Mouse (Mus musculus) granulocyte monocyte progenitor cell, adult 5-6 weeks (primary cell): ENCODE measurements at regions not wholly inside any gene's neighbourhood (a gene's known extent, or its start where the extent isn't known, plus 50 kb on each side); places are given as distances from the start of the nearest gene placed in this dataset.

Experiments used
- ATAC-seq: replicated peaks from 2 replicates; pipeline ENCODE4 v1.8.0; 2016; ENCODE audit warnings: mild to moderate bottlenecking, moderate TSS enrichment, inconsistent platforms; ENCODE audit not compliant: poor library complexity, severe bottlenecking

DNA sequence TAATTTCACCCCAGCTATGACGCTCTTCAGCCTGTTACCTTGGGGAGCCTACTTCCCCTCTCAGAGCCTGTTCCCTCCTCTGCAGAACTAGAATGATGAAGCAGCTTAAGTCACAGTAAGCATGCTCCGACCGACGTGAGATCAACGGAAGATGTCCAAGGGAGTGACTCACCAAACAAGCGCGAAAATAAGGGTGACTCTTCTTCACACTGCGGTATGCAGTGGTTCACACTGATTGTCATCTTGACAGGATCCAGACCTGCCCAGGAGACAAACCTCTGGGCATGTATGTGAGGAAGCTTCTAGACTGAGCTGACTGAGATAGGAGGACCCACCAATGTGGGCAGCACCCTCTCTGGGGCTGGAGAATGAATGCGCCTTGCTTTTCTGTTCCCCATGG, 116.3 kb upstream of the Tpm1 start:
- no peak for ATAC-seq

DNA sequence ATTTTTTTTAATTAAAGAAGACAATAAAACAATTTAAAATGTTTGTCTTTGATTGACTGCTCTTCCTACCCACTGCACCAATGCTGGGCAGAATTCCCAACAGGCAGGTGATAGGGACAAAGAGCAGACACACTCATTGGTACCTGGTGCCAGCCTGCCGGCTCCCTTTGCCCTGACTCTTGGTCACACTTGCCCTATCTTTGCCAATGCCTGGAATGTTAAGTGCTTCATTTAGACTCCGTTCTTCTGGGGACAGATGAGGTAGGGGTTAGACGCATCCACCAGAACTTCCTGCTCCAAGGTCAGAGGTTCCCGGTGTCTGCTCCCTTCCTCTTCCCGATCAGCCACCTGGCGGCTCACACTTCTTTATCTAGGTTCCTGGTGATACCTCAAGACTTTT, 114.5 kb upstream of the Tpm1 start:
- no peak for ATAC-seq

DNA sequence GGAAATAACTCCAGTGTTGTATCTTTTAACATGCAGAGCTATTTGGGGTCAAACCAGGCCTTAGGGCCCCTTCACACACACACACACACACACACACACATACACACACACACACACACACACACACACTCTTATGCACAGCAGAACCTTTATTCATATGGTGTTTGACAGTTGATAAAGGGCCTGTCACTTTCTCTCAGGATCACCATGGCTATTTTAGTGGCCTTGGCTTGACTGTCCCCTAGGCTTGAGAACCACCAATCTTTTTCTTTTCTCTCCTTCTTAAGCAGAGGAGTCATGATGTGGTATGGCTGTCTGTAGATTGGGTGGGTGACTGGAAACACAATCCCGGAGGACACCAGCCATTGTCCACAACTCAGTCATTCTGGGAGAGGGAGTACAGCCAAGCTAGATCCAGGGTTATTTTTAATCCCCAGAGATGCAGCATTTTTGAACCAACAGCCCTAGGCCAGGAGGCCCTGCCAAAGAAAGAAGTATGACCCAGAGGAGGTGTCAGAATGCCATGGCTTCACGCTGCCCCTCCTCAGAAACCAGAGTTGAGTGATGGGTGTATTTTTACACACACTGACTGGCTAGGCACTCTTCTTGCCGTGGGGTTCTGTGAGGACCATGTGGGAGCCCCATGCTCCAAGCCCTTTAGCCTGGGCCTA, 111.7 kb upstream of the Tpm1 start:
- ATAC-seq, result no peak

DNA sequence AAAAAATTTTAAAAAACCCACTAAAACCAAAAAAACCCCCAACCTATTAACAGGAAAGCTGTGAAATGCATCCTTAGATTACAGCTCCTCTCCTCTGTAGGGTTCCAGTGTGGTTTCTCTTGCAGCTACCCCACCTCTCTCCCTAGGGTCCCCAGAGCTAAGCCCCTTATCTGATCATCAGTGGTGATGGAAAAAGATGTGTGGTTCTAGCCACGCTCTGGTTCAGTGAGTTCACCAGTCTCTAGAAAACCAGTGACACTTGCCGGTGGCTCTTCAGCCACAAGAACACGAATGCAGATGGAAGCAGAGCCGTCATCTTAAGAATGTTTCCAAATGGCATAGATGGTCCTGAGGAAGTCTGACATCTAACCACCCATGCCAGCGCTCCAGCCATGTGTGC, 111.1 kb upstream of the Tpm1 start:
- no peak for ATAC-seq

DNA sequence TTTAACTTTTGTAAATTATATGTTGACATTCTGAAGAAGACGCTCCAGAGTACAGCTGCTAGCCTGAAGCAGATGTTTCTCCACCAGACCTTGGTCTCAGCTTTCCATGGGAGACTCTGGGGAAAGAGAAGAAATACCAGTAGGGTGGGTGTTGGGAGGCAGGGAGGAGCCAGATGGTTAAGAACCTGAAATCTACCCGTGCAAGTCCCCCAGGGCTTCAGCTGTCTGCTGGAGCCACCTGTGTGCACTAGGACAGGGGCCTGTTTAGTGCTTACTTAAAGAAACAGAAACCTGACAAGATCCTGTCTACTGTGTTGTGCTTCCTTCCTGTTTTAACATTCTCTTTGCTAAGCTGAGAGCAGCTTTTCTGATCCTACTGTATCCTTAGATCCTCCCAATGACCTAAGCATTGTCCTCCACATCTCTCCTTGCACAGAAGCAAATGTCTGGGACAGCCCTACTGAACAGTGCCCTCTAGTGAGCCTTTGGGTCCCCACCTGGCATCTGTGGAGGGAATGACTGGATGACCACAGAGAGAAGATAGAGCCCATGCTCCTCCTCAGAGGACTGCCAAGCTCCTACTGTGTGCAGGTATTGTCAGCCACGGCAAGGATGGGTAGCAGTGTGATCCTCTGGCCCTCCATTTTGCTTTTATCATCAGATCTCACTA, 107.5 kb upstream of the Tpm1 start:
- no peak; the same call in 1 of the 2 replicates for ATAC-seq

DNA sequence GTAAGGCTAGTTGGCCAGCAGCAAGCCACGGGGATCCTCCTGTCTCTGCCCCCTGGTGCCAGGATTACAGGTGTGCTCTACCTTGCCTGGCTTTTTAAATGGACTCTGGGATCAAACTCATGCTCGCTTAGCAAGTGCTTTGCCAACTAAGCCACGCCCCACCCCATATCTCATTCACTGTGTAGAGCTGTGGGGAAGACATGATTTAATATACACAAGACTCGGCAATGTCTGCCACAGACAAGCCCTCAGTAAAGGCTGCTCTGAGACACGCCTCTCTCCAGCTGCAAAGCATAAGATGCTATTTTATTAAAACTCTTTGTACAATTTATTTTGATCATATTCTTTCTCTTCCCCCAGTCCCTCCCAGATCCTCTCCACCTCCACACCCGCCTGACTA, 104.9 kb upstream of the Tpm1 start:
- no peak for ATAC-seq

DNA sequence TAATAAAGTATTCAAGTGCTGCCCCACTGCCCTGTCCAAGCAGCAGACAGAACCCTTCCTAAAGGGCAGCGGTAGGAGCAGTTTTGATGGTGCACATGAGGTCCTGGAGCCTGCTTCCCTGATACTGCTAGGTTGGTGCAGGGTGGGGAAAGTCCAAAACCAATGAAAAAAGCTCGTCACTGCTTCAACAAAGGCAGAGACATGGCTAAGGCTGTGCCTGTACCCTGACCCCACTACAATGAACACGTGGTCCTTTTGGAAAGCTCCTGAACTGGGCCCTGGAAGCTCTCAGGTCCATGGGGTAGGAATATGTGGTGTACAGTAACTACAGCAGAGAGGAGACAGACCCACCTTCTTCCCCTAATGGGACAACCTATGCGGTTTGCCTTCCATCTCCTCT, 104.1 kb upstream of the Tpm1 start:
- ATAC-seq, result no peak

DNA sequence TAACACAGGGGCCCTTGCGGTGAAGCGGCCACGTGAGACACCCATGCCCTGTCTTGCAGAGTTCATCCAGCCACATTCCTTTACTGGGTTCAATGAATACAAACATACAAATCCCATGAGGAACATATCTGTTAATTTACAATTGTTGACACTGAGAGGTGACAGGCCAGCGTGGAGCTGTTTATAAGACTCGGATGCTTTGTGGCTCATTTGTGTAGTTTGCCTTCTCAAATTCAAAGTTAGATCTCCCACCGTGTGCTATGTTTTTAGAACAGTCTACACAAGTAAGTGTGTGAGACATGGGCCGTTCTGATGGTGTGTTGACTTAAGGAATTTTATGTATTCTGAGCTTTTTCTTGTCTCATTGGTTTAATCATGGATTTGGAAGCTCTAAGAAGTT, 98.5 kb upstream of the Tpm1 start:
- no peak for ATAC-seq

DNA sequence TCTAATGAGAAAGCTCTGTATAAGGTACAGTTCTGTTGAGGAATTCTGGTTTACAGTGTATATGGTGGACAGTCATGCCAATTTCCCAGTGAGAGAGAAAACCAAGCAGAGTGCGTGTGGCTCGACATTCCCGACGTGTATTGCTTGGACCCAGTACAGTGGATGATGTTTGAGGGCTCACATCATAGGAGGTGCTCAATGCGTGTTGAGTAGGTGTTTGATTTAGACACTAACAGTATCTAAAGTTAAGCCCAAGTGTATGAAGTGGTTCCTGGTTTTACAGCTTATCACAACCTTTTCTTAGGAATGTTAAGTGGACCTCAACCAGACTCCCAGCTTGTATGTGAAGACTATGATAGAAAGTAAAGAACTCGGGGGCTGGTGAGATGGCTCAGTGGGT, 96.2 kb upstream of the Tpm1 start:
- ATAC-seq, result no peak

DNA sequence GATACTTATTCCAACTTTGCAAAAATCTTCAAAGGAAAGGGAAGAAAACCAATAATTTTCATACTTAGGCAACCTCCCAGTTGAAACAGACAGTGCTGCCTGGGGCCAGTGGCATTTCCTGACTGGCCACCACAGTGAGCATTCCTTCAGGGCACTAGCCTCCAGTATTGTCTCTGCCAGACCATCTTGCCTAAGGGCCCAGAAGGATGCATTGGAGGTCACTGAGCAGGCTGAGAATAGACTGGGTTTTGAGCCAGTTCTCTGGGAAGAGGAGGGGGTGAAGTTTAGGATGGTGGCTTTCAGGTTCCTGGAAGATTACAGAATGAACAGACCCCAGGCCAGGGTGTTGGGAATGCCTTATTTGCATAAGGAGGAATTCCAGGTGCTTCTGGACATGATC, 95.3 kb upstream of the Tpm1 start:
- ATAC-seq, result no peak

DNA sequence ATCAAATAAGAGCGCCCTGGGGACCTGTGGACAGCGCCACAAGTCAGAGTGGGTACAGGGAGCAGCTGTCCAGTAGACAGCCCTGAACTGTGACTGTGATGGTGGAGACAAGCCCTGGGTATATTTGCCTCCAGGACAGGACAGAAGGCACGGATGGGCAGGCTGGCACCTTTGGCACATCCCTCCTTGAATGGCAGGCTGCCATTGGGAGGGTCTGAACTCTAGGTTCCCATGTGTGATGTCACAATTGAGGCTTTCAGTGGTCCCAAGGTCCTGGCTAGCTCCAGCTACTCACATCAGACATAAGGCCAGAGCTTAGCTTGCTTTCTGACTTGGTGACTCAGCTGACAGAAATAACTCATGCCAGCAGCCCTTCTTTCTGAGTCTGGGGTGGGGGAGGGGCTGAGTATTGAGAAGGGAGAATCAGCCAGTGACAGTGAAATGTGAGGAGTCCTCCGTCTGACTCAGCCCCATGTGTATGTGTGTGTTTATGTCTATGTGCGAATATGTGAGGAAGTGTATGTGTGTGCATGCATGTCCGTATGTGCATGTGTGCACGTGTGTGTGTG, 91.2 kb upstream of the Tpm1 start:
- no peak for ATAC-seq

DNA sequence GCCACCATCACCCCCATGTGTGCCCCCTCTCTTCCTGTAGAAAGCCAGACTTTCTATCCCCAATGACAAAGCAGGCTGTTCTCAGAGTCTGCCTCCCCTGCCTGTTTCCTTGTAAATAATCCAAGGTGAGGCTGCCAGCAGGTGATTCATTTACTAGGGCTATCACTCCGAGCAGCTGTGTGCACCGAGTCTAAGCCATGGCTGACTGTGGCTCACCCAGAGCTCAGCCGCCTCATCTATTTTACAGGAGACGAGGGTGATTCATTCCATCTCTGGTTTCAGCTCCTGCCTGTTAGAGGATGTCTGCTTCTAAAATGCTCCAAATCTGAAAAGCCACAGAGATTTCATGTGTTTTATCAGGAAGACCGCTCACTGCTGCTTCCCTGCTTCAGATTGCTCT, 88.5 kb upstream of the Tpm1 start:
- ATAC-seq, result no peak

DNA sequence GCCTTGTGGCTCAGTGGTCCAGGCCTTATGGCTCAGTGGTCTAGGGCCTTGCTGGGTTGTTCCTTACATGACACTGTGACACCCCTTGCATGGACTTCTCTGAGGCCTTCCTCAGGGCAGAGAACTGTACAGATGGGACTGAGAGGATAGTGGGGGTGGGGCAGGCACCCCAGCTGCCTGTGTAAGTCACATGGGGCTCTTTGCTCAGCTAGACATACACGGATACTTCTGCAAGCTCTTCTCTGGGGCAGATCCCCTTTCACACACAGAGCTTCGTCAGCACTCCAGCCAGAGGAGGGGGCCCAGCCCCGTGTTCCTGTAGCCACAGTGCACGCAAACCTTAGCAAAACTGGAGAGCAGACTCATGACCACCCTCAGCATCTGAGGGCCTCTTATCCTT, 87.9 kb upstream of the Tpm1 start:
- ATAC-seq, result no peak

DNA sequence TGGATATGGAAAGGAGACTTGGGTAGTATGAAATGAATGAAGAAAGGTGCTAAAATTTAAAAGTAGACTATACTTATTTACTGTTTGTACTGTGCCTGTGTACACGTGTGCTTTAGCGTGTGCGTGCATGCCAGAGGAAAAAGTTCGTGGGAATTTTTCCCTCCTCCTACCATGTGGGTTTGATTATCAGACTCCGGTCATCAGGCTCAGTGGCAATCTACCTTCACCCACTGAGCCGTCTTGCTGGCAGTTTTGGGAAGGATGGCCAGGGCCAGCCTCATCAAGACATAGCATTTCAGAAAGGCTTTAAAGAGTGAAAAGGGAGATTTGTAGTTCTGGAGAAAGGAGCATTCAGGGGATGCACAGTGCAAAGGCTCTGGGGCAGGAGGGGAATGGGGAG, 87.0 kb upstream of the Tpm1 start:
- ATAC-seq, result no peak

DNA sequence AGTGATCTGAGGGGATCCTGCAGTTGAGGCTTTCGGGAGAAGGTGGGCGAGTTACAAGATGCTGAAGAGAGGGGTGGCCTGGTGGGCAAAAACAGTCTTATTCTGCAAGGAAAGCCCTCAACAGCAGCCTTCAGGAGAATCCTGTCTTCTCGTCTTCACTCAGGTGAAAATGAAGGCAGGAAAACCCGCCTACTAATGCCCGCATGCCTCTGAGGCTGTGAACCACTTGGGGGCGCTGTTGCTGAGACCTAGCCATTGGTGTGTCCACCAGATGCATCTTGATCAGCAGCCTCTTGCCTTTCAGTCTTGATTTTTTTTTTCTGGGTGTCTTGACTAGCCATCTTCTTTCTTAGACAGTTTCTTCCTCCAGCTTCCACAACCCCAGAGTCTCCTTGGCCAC, 85.2 kb upstream of the Tpm1 start:
- no peak for ATAC-seq

DNA sequence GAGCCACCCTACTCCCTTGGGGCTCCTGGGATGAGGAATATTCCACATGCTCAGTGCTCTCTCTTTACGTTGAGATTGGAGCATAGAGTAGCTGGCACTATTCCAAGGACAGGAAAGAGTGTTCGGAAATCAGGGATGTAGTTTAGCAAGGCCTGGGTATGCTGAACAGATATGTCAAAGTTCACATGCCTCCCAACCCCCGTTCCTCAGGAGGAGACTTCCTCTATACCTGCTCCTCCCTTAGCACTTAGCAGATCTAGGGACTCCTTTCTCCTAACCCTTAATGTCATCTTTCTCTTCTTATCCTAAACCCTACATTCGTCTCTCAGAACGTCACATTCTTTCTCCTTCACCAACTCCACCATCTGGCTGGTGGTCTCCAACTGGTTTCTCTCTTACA, 83.2 kb upstream of the Tpm1 start:
- no peak for ATAC-seq

DNA sequence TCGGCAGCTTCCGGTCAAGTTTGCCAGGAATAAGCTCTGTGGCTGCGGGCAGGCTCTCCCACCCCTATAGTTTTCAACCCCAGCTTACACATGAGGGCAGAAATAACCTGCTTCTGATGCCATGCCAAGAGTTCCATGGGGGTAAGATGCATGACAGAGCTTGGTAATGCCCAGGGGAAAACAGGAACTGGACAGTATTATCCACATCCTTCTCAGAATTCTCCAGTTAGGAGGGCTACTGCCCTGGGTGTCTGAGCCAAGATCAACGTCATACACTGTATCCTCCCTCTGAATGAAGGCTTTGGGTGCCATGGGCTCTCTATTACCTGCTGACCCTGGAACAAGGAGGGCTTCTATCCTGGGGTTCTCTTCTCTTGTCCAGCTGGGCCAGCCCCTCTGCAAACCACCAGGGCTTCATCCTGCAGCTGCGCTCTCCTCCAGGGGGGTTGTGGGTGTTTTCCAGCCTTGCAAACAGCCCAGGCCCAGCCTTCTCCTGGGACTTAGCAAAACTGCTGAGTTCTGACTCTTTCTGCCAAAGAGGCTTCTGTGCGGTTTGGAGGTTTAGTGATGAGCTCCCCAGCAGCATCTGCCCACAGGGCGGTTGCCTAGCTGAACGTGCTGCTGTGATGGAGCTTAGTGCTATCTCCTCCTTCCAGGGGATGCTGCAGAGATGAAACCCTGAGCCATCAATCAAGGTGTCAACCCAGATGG, 81.7 kb upstream of the Tpm1 start:
- ATAC-seq, result no peak

DNA sequence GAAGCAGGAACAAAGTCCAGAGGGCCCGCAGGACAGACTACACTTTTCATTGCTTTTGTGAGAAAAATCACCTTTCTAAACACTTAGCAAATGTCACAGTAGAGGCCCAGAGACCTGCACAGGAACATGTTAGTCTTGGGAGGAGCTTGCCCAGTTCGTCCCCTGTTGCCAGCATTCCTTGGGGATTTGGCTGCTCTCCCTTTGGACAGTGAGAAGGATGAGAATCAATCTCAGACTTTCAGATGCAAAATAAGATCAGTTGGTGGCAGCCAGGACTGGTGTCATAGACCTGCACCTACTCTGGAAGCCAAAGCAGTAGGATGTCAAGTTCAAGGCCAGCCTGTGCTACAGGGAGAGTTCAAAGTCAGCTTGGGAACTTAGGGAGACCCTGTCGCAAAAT, 80.7 kb upstream of the Tpm1 start:
- no peak for ATAC-seq

DNA sequence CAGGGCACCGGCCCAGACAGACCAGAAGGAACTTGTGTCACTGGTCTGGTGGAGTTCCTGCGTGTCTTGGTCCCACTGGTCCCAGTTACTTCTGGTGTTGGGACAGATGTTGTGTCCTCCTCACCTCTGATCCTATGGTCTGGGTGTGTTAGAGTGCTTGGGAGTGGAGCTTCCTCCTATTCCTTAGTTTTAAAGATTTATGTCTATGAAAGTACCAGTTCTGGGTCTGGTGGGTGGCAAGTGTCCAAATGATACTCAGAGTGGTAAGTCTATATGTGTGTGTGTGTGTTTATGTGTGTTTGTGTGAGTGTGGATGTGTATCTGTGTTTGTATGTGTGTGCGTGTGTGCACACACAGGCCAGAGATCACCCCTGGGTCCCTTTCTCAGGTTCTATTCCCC, 79.9 kb upstream of the Tpm1 start:
- no peak for ATAC-seq

DNA sequence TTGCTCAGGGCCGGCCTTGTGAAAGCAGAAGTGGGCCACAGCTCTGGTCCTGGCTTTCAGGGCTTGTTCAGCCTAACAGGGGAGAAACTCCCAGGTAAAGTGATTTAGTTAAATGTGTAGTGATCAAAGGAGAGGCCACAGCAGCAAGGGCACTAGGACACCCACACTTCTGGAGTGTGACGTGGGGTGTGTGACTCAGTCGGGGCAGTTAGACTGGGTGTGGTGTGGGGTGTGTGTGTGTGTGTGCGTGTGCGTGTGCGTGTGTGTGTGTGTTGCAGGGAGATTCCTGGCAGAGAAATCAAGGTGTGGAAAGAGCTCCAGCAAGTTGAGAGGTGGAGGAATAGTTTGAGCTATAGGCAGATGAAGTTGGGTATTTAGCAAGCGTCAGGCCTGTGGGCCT, 72.5 kb upstream of the Tpm1 start:
- no peak for ATAC-seq

DNA sequence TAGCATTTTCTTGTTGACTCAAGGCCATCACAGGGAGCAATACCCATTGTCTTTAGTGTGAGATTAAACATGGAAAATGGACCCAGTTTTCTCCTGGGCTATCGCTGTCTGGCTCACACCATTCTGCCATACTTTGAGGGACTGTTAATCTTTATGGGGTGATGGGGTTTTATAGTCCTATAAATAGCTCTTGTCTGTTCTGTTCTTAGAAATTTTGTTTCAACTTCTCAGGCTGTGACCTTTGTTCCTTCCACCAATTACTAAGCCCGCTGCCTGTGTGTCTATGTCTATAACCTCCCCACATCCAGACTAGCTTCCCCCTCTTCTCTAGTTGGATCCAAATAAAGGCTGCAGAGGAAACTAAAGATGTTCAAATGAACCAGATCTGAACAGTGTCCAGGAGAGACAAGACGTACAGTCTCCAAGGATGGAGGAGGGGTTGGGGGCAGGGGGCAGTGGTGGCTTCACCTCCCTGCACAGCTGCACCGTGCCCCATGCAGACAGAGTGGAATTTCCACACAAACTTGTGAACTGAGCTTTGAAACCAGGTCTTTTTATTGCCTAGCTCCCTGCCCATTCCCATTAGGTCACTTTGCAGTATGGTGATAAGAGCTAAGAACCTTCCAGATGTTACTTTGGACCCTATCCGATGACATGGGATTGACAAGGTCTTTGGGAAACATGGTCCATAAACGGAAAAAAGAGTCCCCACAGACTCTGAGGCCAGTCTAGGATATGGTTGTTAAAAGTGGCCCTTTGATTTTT, 69.9 kb upstream of the Tpm1 start:
- ATAC-seq, result no peak
